Mouse (Mus musculus) kidney, postnatal 10 days (tissue): Measurements from ENCODE around the gene Ptprm.
A peak's percentile ranks its signal among the peaks of the same experiment; 100 is the strongest.

ENCODE experiments used
- DNase-seq: peaks from one replicate; pipeline ENCODE4 v3.0.0; 2021; ENCODE audit warnings: mixed read lengths

Ptprm gene

DNA sequence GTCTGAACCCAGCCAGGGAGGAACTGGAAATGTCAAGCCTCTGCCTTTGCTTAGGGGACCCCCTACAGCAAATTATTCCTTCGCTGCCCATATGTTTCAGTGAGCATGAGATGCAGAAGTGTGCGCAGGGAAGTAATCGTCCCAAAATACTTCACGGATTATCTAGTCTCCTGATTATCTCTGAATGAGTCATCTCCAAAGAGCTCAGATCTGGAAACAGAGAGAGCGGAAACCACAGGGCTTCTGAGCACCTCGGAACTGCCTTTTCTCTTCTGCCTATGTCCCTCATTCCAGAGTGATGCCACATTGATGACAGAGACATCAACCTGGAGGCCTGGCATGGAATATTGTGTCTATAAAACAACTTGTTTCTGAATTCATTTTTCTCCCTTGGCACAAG lies 11.3 kb downstream of the Ptprm start:
- DNase-seq: no peak

DNA sequence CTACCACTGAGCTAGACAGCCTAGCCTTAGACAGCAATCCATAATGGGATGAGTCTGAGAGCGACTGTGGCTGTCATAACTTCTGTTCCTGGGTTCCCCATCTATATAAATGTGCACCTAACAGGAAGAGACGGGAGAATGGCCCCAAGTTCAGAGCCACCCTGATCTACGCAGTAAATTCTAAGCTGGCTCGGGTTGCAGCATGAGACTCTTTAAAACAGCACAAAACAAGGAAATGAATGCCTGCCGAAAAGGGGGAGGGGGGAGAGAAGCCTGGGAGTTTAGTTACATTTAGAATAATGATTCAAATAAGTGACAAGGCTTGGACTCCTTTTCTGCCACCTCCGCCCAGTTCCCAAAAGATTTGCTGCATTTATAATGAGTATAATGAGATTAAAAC lies 13.9 kb downstream of the Ptprm start:
- DNase-seq: no peak

DNA sequence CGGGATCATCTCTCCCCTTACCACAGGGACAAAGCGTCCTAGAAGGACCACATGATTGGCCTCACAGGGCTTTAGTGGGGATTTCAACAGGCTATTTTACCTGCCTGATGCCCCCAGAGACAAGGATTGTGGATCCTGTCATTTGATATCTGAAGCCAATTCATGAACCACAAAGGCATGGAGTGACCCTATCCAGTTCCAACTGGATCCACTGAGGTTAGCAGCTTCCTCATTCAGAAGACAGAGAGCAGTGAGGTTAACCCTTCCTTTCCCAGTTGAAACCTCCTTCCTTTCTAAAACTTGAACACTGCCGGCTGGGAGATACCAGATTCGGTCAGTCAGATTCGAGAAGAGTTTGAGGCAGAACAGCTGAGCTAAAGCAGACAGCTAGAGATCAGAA lies 14.7 kb downstream of the Ptprm start:
- no peak for DNase-seq

DNA sequence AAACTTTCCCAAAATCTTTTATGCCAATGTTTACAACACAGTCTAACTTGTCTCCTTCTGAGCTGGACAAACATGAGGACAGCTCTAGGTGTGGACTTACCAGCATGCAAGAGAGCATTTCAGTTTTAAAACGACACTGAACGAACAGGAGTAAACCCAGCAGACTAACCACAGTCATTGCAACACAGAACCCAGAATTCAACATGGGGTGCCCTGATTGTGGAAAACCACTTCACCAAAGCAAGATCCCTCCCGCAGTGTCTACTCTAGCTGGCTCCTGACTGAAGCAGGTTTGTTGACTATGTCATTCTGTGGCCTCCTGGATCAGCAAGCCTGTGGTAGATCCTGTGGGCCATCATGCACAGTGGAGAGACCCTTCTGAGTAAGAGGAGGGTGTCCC lies 19.9 kb downstream of the Ptprm start:
- no peak for DNase-seq

DNA sequence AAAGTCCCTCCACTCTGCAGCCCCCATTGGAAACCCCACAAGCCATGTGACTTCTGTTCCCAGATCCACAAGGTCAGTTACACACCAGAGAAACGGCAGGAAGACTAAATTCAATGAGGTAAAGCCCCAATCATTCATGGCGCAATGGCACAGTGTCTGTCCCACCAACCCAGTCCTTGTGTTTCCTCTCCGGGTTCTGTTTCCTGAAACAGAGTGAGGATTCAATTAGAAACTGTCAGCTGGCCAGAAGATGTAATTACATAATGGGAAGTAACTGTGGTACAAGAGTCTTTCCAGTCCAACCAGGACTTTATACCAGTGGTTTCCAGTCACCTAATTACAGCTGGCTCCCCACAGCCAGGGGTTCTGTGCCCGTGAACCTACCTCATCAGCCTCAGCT lies 24.8 kb downstream of the Ptprm start:
- DNase-seq: no peak

DNA sequence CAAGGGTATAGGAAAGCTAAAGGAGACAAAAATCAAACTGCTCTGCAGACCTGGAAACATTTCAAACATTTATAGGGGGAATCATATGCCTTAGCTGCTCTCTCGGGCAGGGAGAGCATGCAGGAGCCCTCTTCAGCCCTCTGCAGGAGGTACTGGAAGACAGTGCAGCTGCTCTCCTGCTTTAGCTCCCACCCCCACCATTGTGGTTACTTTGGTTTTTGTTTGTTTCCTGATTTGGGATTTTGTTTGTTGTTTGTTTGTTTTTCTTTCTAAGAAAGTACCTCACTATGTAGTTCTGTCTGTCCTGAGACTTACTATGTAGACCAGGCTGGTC lies 29.8 kb downstream of the Ptprm start:
- no peak for DNase-seq

DNA sequence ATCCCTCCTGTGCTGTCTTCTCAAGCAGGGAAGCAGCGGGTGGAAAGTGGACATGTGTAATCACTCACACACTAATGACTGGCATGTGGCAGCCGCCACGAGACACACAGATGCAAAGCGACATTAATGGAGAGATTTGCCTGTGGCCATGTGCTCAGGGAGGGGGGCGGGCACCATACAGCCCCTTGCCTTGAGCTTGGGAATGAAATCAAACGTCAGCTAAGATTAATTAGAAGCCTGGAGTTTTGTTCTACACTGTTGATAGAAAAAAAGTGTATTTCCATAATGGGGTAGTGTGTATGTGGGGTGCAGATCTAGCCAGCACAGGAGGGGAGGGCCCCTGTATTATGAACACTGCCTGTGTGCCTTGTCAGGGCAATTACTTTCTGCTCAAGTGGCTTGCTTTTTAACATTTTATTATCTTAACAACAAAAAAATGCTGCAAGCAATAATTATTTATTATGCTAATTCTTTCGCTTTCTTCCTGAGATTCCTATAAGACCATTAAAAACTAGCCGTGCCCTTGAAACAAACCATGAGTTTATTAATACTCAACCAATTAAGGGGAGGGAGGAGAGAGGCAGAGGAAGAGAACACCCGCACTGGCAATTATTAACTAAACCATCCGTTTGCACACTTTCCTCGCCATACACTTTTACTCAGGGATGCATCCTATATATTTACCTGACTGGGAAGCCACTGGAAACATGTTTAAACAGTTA lies 30.3 kb downstream of the Ptprm start:
- no peak for DNase-seq

DNA sequence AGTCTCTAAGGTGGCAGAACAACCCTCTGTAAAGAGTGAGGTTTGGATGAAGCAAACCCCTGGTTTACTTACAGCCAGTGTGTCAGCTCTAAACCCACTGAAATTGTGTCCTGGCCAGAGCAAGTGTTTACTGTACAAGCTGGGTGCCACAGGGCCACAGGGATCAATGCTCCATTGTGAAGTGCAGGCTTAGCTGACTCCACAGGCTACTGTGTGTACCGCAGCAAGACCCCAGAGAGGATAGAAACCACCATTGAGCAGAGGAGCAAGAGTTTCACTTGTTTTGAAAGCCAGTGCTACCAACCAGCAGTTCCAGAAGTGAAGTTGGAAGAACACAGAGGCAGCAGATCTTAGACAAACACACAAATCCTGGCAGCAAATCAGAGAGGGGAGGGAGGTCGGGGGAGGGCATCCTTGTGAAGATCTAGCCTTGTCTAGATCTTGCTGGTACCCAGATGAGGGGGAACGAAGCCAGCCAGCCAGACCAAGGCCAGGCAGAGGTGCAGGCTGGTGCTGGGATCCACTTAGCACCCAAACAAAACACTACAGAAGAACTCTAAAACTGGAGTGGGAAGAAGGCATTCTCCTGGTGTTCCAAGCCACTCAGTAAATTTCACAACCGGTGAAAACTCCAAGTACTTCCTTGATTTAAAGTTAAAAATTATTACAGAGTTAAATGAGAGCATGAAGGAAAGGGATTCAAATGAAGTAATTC lies 39.6 kb downstream of the Ptprm start:
- DNase-seq: no peak

DNA sequence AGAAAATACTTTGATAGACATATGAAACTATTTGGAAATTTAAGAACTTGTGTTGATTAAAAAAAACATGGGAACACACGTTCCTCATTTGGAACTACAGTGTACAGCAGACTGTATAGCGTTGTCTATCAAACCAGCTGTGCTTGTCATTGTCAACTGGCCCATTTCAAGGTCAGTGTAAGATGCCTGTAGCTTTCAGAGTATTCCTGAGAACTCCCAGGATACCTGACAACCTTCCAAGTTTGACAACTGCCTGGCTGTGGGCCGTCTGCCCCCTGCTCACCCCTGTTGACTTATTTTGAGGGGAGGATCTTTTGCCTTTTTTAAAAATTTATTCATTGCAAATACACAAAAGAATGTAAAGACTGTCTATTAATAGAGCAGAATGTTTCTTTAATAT lies 45.8 kb downstream of the Ptprm start:
- DNase-seq: no peak

DNA sequence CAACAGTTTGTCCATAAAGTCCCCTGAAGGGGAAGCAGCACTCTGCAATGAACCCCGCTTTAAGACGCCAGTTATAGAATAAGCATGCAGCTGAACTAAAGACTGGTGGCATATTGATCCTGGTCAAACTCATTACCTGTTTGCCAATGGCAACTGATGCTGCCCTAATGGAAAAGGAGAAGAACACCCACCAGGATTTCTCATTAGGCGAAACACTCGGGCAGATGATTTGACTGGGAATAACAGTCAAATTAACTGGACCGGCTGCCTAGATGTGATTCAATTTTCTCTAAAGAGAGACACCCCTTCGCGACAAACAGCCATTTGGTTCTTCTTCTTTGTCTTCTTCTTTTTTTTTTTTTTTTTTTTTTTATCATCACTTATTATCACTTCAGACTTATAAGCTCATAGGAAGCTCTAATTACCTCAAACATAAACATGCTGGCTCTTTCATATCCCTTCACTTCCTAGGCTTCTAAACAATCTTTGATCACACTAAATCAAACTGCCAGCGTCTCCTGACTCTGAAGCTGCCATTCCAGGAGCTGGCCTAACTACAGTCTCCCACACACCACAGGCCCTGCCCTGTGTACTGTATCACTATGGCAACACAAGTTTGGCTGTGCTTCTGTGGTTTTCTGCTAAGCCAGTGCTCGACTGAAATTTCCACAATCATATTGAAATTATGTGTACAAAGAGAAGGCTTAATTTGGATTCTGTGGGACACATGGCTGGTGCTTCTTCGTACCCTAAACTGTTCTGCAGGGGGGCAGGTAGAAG lies 48.0 kb downstream of the Ptprm start:
- no peak for DNase-seq

DNA sequence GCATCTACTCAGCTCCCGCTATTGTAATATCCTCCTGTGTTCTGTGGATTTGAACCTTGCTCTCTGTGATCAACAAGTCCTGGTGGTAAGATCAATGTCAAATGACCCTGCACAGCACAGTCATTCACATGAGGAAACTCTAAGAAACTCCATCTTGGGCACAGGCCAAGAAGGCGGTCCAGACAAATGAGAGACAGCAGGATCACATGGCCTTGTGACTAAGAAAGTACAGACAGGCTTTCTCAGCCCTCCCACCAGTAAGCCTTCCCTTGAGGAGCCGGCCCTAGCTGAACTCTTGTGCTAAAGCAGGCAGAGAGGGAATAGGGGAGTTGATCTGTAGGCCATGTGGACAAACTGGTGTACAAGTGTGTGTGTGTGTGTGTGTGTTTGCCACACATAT lies 49.4 kb downstream of the Ptprm start:
- DNase-seq: peak; percentile 75

DNA sequence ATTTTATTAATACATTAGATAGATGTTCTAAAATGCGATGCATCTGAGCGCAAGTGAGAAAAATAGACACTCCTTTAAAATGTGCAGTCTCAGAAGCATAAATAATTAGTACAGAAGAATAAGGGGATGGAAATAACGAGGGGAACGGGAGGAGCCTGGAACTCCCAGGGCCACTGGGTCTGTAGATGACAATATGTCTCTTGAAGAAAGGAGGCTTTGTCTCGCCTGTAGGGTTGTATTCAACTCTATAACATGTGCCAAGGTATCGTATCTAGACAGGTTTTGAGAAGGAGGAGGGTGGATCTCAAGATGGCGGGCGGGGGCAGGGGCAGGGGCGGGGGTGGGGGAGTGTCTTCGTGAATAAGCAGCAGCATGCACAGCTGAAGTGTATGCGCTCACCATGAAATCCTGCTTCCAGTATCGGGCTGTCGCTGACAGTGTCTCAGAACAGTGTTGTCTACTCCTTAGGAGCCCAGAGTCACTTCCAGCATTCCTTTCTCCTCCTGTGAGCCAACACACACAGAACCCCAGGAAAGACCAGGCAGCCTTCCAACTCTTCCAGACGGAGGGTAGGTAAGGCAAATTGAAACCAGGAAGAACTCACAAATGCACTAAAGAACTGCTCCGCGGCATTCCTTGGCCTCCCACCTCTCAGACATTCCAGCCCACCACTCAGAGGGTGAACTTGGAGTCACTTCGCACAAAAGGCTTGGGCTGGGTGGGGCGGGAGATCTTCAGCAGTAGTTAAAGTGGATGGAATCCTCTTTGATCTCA lies 50.7 kb downstream of the Ptprm start:
- peak; percentile 49 for DNase-seq

DNA sequence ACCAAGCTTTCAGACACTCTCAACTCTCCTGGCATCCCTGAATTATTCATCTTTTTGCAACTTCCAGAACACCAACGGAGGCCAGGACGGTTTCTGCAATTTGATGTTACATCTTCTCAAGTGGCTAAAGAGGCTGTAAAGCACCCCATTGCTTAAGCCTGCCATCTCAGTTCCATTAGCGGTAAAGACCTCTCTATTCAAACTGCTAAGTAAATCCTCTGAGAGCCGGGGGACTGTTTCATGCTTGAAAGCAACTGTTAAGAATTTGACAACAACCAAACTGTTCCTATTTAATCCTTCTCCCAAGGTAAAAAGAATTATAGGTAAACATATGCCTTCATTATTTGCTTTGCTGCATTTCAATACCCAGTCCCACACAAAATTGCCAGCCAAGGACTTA lies 51.7 kb downstream of the Ptprm start:
- DNase-seq: no peak

DNA sequence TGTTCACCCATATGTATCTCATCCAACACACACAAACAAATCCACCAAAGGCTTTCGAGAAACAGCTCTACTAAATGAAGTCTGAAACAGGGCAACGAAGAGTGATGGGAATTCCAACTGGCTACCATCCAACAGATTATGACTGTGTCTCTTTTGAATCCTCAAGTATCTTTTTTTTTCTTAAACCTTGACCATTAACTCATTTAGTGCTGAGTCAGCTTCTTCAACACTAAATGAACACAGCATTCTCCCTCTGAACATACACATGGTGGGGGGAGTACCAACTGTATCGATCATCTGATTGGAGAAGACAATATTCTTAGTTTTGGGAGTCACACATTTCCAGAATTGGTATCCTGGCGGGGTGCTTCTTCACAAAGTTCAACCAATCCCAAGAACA lies 52.2 kb downstream of the Ptprm start:
- DNase-seq: no peak

DNA sequence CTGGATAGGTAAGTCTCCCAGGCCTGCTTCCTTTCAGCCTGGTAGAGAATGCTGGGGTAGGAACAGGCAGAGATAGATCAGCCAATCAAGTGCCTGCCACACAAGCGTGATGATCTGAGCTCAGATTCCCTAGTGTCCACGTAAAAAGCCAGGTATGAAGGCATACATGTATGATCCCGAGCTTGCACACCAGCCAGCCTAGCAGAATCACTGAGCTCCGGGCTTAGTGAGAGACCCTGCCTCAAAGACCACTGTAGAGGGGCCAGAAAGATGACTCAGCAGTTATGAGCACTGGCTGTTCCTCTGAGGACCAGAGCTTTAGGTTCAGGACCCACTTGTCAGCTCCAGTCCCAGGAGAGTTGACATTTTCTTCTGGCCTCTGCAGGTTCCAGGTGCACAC lies 52.9 kb downstream of the Ptprm start:
- DNase-seq: no peak

DNA sequence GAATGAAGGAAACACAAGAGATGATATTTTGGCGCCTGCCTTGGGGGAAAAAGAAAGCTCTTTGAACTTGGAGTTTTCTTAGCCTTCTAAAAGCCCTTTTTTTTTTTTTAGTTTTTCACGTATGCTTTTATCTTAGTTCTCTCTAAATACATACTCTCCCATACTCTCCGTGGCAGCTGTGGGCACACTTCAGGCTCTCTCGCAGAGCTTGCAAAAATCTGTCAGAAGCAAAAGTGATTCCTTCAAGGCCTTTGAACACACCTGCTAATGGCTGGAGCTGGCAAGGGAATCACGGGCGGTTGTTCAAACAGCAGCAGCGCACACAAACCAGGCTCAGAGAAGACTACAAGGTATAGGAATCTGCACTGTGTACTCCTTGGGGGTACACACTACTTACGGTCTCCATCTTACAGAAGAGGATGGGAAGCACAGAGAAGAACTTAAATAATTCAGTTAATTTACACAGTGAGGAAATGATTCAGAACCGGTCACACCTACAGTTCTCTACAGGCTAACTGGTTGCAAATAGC lies 55.9 kb downstream of the Ptprm start:
- no peak for DNase-seq

DNA sequence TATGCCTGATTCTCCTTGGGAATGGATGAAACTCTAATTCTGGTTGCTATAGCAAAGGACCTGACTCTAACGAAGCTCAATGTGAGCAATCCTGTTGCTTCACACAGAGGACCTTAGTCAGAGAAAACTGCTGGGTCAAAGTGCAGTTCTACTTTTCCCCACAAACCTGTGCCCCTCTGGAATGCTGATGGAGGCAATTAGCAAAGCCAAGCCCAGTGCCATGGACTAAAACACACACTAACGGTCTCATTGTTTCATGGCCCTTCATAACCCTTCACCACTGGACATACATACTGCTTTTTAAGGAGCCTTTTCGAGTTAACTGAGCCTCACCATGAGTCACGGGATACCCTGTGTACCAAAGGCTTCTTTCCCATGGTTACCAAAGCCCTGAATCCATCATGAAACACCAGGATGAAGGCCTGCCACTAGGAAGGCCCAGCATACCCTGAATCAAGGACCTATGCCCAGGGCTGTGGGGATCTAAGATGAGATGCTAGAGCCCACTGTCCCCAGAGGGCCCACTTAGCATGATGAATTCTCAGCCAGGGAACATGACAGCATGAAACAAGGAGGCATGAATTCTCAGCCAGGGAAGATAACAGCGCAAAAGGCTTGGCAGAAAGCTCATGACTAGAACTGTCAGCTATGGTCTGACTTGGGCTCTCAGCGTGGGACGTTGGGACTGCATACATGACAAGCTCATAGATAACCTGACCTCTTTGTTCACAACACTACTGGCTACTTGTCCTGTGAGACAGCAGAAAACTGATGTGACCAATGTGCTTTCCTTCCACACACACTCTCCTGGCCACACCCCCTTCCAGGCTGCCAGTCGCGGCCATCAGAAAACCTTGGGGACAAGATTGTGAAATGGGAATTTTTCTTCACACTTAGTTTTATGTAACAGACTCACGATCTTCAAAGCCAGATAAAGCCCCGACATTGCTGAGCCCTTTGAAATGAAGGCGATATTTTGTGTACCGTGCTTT lies 57.4 kb downstream of the Ptprm start:
- DNase-seq: no peak

DNA sequence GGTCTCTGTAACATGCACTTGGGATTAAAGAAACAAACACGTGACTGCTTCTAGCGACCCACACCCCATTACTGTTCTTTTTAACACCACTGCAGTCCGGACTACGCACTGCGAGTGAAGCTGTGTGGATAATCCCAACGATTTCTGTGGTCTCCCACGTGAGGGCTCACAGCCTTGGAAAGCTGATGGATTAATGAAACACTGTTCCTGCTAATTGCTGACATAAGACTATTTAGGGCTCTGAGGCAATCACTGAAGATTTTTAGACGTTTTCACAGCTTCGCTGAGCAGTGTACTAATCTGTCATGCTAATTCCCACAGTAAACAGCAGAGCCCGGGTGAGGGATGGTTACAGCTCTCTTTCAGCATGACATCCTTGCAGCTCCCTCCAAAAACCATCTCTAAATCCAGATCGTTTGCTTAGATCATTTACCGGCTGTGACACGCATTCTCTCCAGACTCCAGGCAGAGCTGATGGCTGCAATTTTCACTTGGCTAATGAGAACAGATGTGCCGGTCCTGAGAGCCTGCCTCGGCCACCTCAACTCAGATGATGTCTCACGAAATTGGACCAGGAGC lies 63.5 kb downstream of the Ptprm start:
- DNase-seq: no peak

DNA sequence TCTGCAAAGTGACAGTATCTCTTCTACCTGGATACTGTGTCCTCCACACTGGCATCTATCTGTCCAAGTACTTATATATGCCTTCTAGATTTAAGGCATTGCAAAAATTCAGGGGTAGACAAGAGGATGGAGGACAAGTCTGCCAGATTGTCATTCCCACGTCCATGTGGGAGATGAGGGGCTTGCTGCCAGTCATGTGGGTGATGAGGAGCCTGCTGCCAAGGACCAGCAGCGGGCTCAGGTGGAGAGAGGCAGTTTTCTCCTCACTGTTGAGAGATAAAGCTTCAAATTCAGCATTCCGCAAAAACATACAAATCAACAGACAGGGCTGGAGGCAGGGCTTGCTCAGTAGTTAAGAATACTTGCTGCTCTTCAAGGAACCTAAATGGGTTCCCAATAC lies 66.8 kb downstream of the Ptprm start:
- no peak for DNase-seq

DNA sequence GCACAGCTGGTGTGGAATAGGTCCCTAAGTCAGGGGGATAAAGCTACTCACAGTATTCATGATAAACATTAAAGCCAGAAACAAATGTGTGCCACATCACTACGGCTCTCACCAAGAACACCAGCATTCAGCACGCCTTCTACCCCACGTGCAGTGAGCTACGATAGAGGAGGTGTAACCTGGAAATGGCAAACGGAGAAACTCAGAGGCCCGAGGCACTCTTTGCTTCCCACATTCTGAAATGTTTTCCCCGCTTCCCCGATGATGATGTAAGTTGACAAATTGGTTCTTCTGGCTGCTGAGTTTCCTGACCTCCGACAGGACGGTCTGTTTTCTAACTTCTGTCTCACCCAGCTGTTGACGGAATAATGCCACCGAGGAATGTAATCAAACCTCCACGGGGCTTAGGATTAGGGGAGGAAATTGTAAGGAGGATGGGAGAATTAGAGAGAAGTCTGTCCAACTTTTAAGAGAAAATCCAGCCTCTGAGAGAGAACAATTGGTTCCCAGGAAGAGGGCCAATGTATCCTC lies 72.6 kb downstream of the Ptprm start:
- no peak for DNase-seq
